Mouse (Mus musculus): ENCODE data around the gene Ncoa7.

- no peak for TF ChIP-seq POLR2A (IDR thresholded peaks at IDR 0.05; ENCODE audit: insufficient read depth, low read length)
- TF ChIP-seq CTCF (IDR thresholded peaks at IDR 0.05; ENCODE audit: low read depth, low read length) = no peak
Observed at GRCm38 (mm10) chr10:30743275-30743674, 59.9 kb downstream of the Ncoa7 start.
